Mouse (Mus musculus): Measurements from ENCODE around the gene Bnc2.

Gene Bnc2

GRCm38 (mm10) chr4:84632832-84633789, 42.0 kb downstream of the Bnc2 start:
- DNase-seq (ENCODE audit: low read depth, low spot score): no peak

GRCm38 (mm10) chr4:84627616-84628015, 47.5 kb downstream of the Bnc2 start:
- DNase-seq (ENCODE audit: low read depth, low spot score): no peak

GRCm38 (mm10) chr4:84623312-84623711, 51.8 kb downstream of the Bnc2 start:
- no peak for DNase-seq (ENCODE audit: low read depth, low spot score)

GRCm38 (mm10) chr4:84621785-84622184, 53.3 kb downstream of the Bnc2 start:
- no peak for DNase-seq (ENCODE audit: low read depth, low spot score)

GRCm38 (mm10) chr4:84609861-84610260, 65.2 kb downstream of the Bnc2 start:
- DNase-seq (ENCODE audit: low read depth, low spot score): no peak

- DNase-seq (ENCODE audit: low read depth, low spot score): no peak
Observed at GRCm38 (mm10) chr4:84604461-84604860, 70.6 kb downstream of the Bnc2 start.

- DNase-seq (ENCODE audit: low read depth, low spot score): no peak
Observed at GRCm38 (mm10) chr4:84580260-84580952, 94.7 kb downstream of the Bnc2 start.

GRCm38 (mm10) chr4:84578296-84578695, 96.8 kb downstream of the Bnc2 start:
- no peak for DNase-seq (ENCODE audit: low read depth, low spot score)

GRCm38 (mm10) chr4:84566123-84566522, 109.0 kb downstream of the Bnc2 start:
- no peak for DNase-seq (ENCODE audit: low read depth, low spot score)

GRCm38 (mm10) chr4:84545204-84545871, 129.7 kb downstream of the Bnc2 start:
- DNase-seq (ENCODE audit: low read depth, low spot score): peak; percentile 42

- DNase-seq (ENCODE audit: low read depth, low spot score): no peak
Observed at GRCm38 (mm10) chr4:84544646-84545045, 130.4 kb downstream of the Bnc2 start.

- DNase-seq (ENCODE audit: low read depth, low spot score): no peak
Observed at GRCm38 (mm10) chr4:84540531-84540930, 134.5 kb downstream of the Bnc2 start.

- DNase-seq (ENCODE audit: low read depth, low spot score): no peak
Observed at GRCm38 (mm10) chr4:84539396-84539795, 135.7 kb downstream of the Bnc2 start.

- no peak for DNase-seq (ENCODE audit: low read depth, low spot score)
Observed at GRCm38 (mm10) chr4:84528886-84529789, 145.9 kb downstream of the Bnc2 start.

GRCm38 (mm10) chr4:84528358-84528757, 146.7 kb downstream of the Bnc2 start:
- peak; percentile 33 for DNase-seq (ENCODE audit: low read depth, low spot score)

- DNase-seq (ENCODE audit: low read depth, low spot score): no peak
Observed at GRCm38 (mm10) chr4:84527066-84527933, 147.8 kb downstream of the Bnc2 start.

- no peak for DNase-seq (ENCODE audit: low read depth, low spot score)
Observed at GRCm38 (mm10) chr4:84523651-84524221, 151.3 kb downstream of the Bnc2 start.

GRCm38 (mm10) chr4:84523211-84523610, 151.9 kb downstream of the Bnc2 start:
- no peak for DNase-seq (ENCODE audit: low read depth, low spot score)

GRCm38 (mm10) chr4:84521562-84521961, 153.5 kb downstream of the Bnc2 start:
- no peak for DNase-seq (ENCODE audit: low read depth, low spot score)

- no peak for DNase-seq (ENCODE audit: low read depth, low spot score)
Observed at GRCm38 (mm10) chr4:84510466-84510865, 164.6 kb downstream of the Bnc2 start.
